Mouse (Mus musculus) ES-E14 (cell line): ENCODE measurements around the gene Atg2a.

Source experiments
- CHD2 ChIP-seq: IDR thresholded peaks from 2 replicates; pipeline ENCODE4 v1.6.1; 2014; ENCODE audit warnings: mild to moderate bottlenecking, low read depth, low read length, inconsistent platforms
- MAFK ChIP-seq: IDR thresholded peaks from 2 replicates; pipeline ENCODE4 v1.6.1; 2014; ENCODE audit warnings: mild to moderate bottlenecking, low read depth, low read length, inconsistent platforms; ENCODE audit not compliant: insufficient read depth
- ZC3H11A ChIP-seq: IDR thresholded peaks from 2 replicates; pipeline ENCODE4 v1.6.1; 2012; ENCODE audit warnings: low read depth, mild to moderate bottlenecking, inconsistent platforms, low read length, borderline replicate concordance
- ZNF384 ChIP-seq: IDR thresholded peaks from 2 replicates; pipeline ENCODE4 v1.6.1; 2012; ENCODE audit warnings: low read depth, low read length, inconsistent platforms

- no peak for TF ChIP-seq ZC3H11A
- TF ChIP-seq CHD2: no peak
- TF ChIP-seq MAFK: no peak
- no peak for TF ChIP-seq ZNF384
Observed at GRCm38 (mm10) chr19:6299450-6300267, 58.2 kb downstream of the Atg2a start.
